Mouse (Mus musculus): ENCODE results near the gene Tmem245. TPM values are rescaled to one million over a fixed set of nuclear protein-coding genes. Genes with fewer than 3 reads are reported as not detected.
"Not testable (repeated sequence)": the region's sequence is repeated elsewhere in the genome, so short reads cannot be mapped to it uniquely, and the experiment has no call there.

Tmem245 gene
- polyA plus RNA-seq, 1 experiment from 2014 or later = 8.9 TPM

DNA sequence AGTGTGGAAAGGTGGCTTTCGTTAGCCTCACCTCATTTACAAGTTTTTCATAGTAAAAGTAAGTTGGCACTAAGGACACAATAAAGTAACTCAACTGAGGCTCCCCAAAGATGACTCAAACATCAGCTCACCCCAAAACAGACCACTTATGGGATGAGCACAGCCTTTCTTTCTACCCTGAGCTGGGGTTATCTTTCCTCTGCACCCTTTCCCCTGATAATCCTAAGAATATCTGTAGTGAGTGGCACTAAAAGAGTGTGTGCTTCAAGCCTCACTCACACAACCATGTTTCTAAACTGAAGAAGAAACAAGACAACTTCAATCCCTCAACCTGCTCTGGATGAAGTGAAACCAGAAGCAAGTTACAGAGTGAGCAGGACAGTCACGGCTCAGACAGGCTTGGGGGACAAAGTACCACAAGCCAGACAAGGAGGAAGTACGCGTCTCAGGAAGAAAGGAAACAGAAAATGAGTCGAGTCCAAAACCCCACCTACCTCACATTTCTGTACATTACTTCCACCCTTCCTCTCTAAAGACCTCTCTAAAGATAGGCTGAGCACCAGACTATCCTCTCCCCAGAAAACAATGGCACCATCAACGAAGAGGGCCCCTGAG, 54.6 kb downstream of the Tmem245 start:
- 93% methylated on average over 6 of the region's 6 CpGs for WGBS
- Histone ChIP-seq H3K27me3 (no peaks in the 10 kb centered on the region), H3K9me3 (no peaks in the 10 kb centered on the region), H3K9ac (replicated peaks) (no peak overlapping the region), H3K36me3 (0 out of 2 replicates have a peak, but pooled peaks cover 3% of the 10 kb centered on the region), H3K4me2 (replicated peaks) (no peak overlapping the region), H3K27ac (replicated peaks) (no peak overlapping the region), H3K4me3 (no peak overlapping the region), H3K4me1 (no peaks in the 10 kb centered on the region)
- ATAC-seq (replicated peaks) = no peak

DNA sequence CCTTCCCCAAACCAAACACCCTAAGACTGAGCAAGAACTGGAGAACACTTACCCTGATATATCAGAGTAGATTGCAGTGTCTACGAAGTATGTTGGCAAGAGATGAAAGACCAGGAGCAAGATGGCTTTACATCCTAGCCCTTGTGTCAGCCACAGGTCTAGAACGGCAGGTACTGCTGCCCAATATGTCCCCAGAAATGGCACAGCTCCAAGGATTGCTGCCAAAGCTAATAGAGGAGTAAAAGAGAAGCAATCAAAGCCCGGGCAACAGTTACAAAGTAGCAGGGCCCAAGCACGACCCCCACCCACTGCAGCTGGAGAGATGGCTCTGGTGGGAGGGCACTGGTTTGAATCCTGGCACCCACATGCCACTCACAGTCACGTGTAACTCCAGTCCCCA, 58.8 kb downstream of the Tmem245 start:
- peaks cover 4% of the 10 kb centered on the region; the same call in 1 of the 2 replicates for H3K36me3 ChIP-seq
- H3K27me3 ChIP-seq = no peaks in the 10 kb centered on the region
- no peak overlapping the region for H3K4me3 ChIP-seq
- WGBS = 55% methylated on average over 5 of the region's 5 CpGs
- no peak for ATAC-seq (replicated peaks)
- H3K9me3 ChIP-seq = no peaks in the 10 kb centered on the region
- H3K4me2 ChIP-seq (replicated peaks) = no peak overlapping the region
- no peak overlapping the region for H3K9ac ChIP-seq (replicated peaks)
- H3K4me1 ChIP-seq = no peaks in the 10 kb centered on the region
- no peak overlapping the region for H3K27ac ChIP-seq (replicated peaks)

DNA sequence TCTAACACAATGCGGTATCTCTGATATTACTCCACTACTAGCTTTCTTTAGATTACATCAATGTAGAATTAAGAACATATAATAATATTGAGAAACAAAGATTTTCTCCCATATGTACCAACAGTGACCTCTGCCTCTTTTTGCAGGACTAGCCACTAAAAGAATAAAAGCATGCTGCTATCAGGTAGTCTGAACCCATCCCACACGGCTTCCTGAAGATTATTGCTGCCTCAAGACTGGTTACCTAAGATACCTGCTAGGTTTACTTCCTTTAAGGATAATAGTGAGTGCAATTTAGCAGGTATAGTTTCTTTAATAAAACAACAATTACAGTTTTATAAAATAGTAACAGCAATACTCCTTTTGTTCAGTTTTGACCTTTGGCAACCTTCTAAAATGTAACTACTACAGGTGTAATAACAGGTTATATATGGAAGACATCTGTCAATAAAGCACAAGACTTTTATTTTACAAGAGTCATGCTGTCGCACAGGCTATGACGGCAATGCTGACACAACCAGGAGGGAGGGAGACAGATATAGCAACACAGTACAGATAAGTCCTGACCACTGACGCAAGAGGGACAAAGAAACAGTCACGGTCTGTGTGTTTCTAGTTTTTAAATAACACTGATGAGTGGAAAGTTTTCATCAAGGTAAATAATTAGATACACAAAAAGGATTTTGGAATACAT, 60.8 kb downstream of the Tmem245 start:
- no peaks in the 10 kb centered on the region for H3K9me3 ChIP-seq
- no peak for ATAC-seq (replicated peaks)
- H3K4me1 ChIP-seq = no peaks in the 10 kb centered on the region
- 93% methylated on average over 6 of the region's 6 CpGs for whole genome bisulfite sequencing
- H3K9ac ChIP-seq (replicated peaks) = no peak overlapping the region
- H3K36me3 ChIP-seq = peaks cover 4% of the 10 kb centered on the region; the same call in 1 of the 2 replicates
- no peak overlapping the region for H3K4me2 ChIP-seq (replicated peaks)
- H3K27me3 ChIP-seq = no peaks in the 10 kb centered on the region
- no peak overlapping the region for H3K4me3 ChIP-seq
- H3K27ac ChIP-seq (replicated peaks) = no peak overlapping the region

DNA sequence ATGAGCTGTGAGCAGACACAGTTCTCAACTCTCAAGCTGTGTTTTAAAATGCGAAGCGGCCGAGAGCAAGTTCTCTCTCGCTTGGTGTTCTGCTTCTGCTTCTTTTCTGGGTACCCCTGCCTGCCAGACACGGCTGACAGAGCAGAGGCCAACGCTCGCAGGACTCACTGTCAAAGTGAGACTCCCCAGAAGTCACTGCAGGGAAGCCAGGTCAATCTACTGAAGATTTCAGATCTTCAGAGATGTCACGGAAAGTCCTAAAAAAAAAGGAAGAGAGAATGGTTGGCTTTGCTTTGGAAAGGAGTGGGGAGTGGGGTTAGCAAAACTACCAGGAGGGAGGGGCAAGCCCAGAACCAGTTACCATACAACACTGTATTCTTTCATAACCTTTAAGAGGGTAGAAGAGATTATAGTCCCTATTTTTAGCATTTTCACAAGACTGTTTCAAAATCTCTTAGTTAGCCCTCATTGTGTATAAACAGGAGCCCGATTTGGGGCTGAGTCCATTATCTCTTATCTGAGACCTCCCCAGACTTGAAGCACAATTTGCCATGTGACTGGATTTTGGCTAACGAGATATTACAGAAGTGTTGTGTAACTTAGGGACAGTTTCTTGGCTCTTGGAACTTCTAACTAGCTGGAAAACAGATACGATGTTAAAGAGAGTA, 67.1 kb downstream of the Tmem245 start:
- 78% methylated on average over 11 of the region's 11 CpGs for WGBS
- no peak for ATAC-seq (replicated peaks)

DNA sequence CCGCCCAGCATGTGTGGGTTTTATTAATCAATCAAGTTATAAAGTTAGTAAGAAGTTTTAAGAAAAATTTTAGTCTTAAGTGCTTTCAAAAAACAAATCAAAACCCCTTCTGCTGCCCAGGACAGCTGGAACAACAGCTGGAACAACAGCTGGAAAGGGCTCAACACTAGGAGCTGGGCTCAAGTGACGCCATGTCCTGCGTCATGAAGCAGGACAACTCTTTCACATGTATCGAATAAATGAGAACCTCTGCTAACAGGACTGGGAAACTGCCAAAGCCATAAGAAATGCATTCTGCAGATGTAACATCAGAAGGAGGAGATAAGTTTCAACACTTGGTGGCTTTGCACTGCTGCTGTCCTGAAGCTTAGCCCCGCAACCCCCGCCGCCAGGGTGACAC, 68.3 kb downstream of the Tmem245 start:
- 97% methylated on average over 7 of the region's 7 CpGs for WGBS
- no peak for ATAC-seq (replicated peaks)

More for the DNA sequence above, 67.1 kb downstream of the Tmem245 start:
- Histone ChIP-seq H3K27me3 (no peaks in the 10 kb centered on the region), H3K4me3 (no peak overlapping the region), H3K4me2 (replicated peaks) (no peak overlapping the region), H3K9me3 (no peaks in the 10 kb centered on the region), H3K36me3 (peaks cover 7% of the 10 kb centered on the region; the same call in 1 of the 2 replicates), H3K9ac (replicated peaks) (no peak overlapping the region), H3K27ac (replicated peaks) (no peak overlapping the region), H3K4me1 (no peaks in the 10 kb centered on the region)

DNA sequence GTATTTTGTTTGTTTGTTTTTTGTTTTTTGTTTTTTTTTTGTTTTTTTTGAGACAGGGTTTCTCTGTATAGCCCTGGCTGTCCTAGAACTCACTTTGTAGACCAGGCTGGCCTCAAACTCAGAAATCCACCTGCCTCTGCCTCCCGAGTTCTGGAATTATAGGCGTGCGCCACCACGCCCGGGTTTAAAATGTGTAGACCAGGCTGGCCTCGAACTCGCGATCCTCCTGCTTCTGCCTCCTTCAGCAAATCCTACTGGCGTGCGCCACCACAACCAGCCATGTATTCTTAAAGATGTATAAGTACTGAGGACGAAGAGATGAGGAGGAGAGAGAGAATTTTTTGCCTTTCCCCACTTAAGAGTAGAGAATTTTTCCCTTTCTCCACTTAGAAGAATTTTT, 76.7 kb downstream of the Tmem245 start:
- WGBS = 98% methylated on average over 11 of the region's 11 CpGs
- not testable (repeated sequence) for ATAC-seq (replicated peaks); H3K36me3 ChIP-seq; H3K27ac ChIP-seq (replicated peaks); H3K9ac ChIP-seq (replicated peaks); H3K4me1 ChIP-seq; H3K9me3 ChIP-seq; H3K4me2 ChIP-seq (replicated peaks); H3K27me3 ChIP-seq; H3K4me3 ChIP-seq

More for the DNA sequence above, 68.3 kb downstream of the Tmem245 start:
- Histone ChIP-seq H3K4me3 (no peak overlapping the region), H3K27ac (replicated peaks) (no peak overlapping the region), H3K9ac (replicated peaks) (no peak overlapping the region), H3K4me1 (no peaks in the 10 kb centered on the region), H3K4me2 (replicated peaks) (no peak overlapping the region), H3K36me3 (peaks cover 9% of the 10 kb centered on the region; the same call in 1 of the 2 replicates), H3K9me3 (no peaks in the 10 kb centered on the region), H3K27me3 (no peaks in the 10 kb centered on the region)

DNA sequence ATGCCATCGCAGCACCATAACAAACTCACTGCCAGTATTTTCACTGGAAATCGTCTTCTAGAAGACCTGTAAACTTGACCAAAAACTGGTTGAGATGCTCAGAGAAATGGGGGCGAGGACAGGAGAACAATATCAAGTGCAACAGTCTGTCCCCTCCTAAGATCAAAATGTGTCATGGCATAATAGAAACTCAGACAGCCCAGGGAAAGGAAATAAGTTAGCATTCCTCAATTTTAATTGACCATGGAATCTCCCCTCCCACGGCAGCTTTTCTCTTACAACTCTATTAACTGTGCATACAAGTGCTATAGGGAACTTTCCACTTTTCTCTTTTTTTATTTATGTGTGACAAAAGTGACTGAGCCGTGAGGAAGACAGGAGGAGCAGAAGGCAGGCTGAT, 79.5 kb downstream of the Tmem245 start:
- no peak for ATAC-seq (replicated peaks)
- H3K27me3 ChIP-seq = no peaks in the 10 kb centered on the region
- WGBS = 73% methylated on average over 5 of the region's 5 CpGs
- H3K9me3 ChIP-seq = no peaks in the 10 kb centered on the region
- no peak overlapping the region for H3K4me2 ChIP-seq (replicated peaks)
- H3K9ac ChIP-seq (replicated peaks) = no peak overlapping the region
- no peaks in the 10 kb centered on the region for H3K36me3 ChIP-seq
- H3K4me3 ChIP-seq = no peak overlapping the region
- no peak overlapping the region for H3K27ac ChIP-seq (replicated peaks)
- H3K4me1 ChIP-seq = peaks cover 20% of the 10 kb centered on the region

DNA sequence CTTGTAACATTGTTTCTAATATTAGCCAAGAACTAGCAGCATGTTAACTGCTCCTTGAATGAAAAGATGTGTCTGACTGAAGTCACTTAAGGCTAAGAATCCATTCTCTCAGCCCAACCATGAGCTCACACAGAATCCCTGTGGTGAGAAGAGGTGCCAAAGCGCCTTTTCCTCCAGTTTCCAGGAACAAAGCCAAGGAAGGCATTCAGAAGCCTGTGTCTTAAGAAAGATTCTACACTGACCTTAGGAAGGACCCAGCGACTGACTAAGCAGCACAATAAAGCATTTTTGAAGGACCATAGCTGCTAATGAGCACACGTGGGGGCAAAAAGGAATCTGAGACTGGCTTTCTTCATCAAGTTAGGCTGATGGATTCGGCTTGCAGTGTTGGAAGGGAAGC, 81.3 kb downstream of the Tmem245 start:
- no peak overlapping the region for H3K4me2 ChIP-seq (replicated peaks)
- H3K27ac ChIP-seq (replicated peaks) = no peak overlapping the region
- 18% methylated on average over 4 of the region's 4 CpGs for WGBS

DNA sequence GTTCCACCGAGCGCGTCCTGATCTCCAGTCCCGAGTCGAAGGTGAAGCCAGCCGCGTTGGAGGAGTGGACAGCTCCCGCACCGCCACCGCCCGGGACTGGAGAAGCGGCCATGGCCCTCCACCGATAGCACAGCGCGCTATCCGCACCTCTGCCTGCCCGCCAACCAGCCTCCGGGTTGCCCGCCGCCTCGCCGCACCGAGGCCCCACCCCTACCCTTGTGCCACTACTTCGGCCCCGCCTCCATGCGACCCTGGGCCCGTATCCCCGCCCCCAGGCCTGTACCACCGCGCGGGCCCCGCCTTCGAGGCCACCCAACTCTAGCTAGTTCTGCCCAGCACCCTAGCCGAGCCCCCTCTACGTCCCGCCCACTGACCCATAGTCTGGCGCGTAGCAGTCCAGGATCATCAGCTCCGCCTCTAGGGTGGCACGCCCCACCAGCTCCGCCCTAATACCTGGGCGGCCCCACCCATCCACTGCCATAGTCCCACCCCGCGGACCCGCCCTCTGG, 82.2 kb downstream of the Tmem245 start, which contains the start of gene Ctnnal1:
Ctnnal1 (minus strand) TSS at position 186 of the 509 bp plus-strand sequence.
- no peaks in the 10 kb centered on the region for H3K9me3 ChIP-seq
- peak; percentile 97 for ATAC-seq (replicated peaks)
- under 1% methylated on average over 38 of the region's 45 CpGs for WGBS

More for the DNA sequence above, 81.3 kb downstream of the Tmem245 start:
- H3K9me3 ChIP-seq = no peaks in the 10 kb centered on the region
- no peaks in the 10 kb centered on the region for H3K27me3 ChIP-seq
- no peak for ATAC-seq (replicated peaks)
- H3K36me3 ChIP-seq = no peaks in the 10 kb centered on the region
- peaks cover 20% of the 10 kb centered on the region for H3K4me1 ChIP-seq
- no peak overlapping the region for H3K9ac ChIP-seq (replicated peaks)
- H3K4me3 ChIP-seq = no peak overlapping the region

DNA sequence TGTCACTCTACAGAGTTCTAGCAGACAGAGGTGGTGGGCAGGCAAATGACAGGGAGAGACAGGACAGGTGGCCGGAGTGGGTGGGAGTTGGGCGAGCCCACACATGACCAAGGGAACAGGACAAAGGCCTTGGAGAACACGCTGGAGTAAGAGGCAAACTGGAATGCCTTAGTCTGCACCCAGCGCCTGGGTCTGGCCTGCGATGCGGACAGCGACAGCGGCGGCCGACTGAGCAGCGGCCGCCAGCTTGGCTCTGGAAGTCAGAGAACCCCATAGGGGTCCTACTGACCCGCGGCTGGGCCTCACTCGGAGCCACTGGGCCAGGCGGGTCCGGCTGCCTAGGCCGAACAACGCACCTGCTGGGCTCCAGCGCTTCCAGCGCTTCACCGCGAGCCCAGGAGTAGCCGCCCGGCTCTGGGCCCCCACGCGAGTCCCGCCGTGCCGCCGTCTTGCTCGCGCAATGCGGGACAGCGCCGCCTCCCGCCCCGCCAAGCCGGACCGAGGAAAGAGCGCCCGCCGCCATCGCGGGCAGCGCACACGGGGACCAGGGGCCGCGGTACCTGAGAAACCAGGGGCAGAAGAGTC, 82.7 kb downstream of the Tmem245 start:
- H3K27me3 ChIP-seq = no peaks in the 10 kb centered on the region
- no peaks in the 10 kb centered on the region for H3K36me3 ChIP-seq
- peaks cover 20% of the 10 kb centered on the region for H3K4me1 ChIP-seq
- no peaks in the 10 kb centered on the region for H3K9me3 ChIP-seq
- peak overlapping the region; percentile 86 for H3K4me3 ChIP-seq
- H3K4me2 ChIP-seq (replicated peaks) = peak overlapping the region; percentile 78
- peak; percentile 83 for ATAC-seq (replicated peaks)
- peak overlapping the region; percentile 60 for H3K27ac ChIP-seq (replicated peaks)
- under 1% methylated on average over 46 of the region's 49 CpGs for WGBS
- H3K9ac ChIP-seq (replicated peaks) = peak overlapping the region; percentile 75

More for the DNA sequence above, 82.2 kb downstream of the Tmem245 start, which contains the start of gene Ctnnal1:
- H3K27me3 ChIP-seq = no peaks in the 10 kb centered on the region
- H3K27ac ChIP-seq (replicated peaks) = peak within 1 kb of the TSS; percentile 60
- H3K9ac ChIP-seq (replicated peaks) = peak within 1 kb of the TSS; percentile 75
- H3K4me3 ChIP-seq = peak within 1 kb of the TSS; percentile 86
- no peaks in the 10 kb centered on the region for H3K36me3 ChIP-seq
- H3K4me1 ChIP-seq = peaks cover 20% of the 10 kb centered on the region
- H3K4me2 ChIP-seq (replicated peaks) = peak within 1 kb of the TSS; percentile 78

DNA sequence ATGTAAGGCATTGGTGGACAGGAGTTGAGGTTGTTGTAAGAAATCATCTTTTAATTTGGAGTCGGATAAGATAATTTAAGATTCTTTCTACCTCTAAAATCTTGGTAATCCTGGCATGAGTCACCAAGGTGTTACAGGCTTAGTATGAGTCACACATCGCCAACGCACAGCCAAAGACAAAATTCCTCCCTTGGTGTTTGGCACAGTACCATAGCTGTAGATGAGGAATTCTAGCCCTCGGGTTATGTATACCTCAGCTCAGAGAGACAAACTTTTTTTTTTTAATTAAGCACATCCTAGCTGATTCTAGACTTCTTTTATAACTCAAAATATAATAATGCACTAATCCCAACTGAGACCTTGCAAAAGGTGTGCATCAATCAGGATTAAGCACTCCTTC, 83.2 kb downstream of the Tmem245 start:
- no peak for ATAC-seq (replicated peaks)
- Histone ChIP-seq H3K4me1 (peaks cover 20% of the 10 kb centered on the region), H3K9ac (replicated peaks) (peak overlapping the region; percentile 75), H3K9me3 (no peaks in the 10 kb centered on the region), H3K36me3 (no peaks in the 10 kb centered on the region), H3K27me3 (no peaks in the 10 kb centered on the region), H3K27ac (replicated peaks) (no peak overlapping the region), H3K4me3 (peak overlapping the region; percentile 86), H3K4me2 (replicated peaks) (peak overlapping the region; percentile 78)
- 35% methylated on average over 4 of the region's 4 CpGs for WGBS

DNA sequence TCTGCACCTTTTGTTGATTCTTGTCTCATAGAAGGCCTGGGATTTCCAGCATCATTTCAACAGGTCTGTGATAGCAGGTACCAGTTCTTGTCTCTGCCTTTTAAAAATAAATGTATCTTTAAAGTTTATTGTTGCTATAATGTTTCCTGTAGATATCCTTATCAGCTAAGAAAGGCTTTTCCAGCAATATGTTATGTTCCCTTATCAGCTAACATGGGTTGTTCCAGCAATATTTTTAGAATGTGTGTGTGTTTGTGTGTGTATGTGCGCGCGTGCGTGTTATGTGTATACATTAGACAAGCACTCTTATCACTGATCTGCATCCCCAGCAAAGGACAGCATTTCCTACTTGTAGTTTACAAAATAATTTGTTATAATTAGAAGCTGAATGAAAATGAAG, 85.7 kb downstream of the Tmem245 start:
- no peak overlapping the region for H3K9ac ChIP-seq (replicated peaks)
- peaks cover 20% of the 10 kb centered on the region for H3K4me1 ChIP-seq
- WGBS = 96% methylated on average over 4 of the region's 4 CpGs
- H3K36me3 ChIP-seq = no peaks in the 10 kb centered on the region
- no peak overlapping the region for H3K4me3 ChIP-seq
- H3K27ac ChIP-seq (replicated peaks) = no peak overlapping the region
- no peaks in the 10 kb centered on the region for H3K27me3 ChIP-seq
- H3K9me3 ChIP-seq = no peaks in the 10 kb centered on the region
- no peak overlapping the region for H3K4me2 ChIP-seq (replicated peaks)
- no peak for ATAC-seq (replicated peaks)
